Mouse (Mus musculus): ENCODE measurements around the gene Prss29. TPM values are rescaled to one million over a fixed set of nuclear protein-coding genes. Genes with fewer than 3 reads are reported as not detected.

Gene Prss29
- polyA plus RNA-seq, 2 experiments, result not detected

- DNase-seq (ENCODE audit: low read depth in 3 of 3, low spot score in 3 of 3) (peak; percentile 46 to 59 (median 51)), ATAC-seq (ENCODE audit: insufficient read depth) (no peak)
- H3K9ac ChIP-seq (replicated peaks), result no peak overlapping the region
- no peak overlapping the region for H3K4me2 ChIP-seq (ENCODE audit: low read depth)
- TF ChIP-seq CTCF (IDR thresholded peaks at IDR 0.05; ENCODE audit: low read depth), result peak; percentile 98
- TF ChIP-seq EP300 (IDR thresholded peaks at IDR 0.05; ENCODE audit: low read depth), result no peak
- H3K4me1 ChIP-seq (replicated peaks; ENCODE audit: control insufficient read depth in 2 of 2, insufficient read depth in 2 of 2, low read length in 1 of 2), result peaks cover 3 to 8% of the 10 kb centered on the region in 2 experiments
- 26% methylated on average over 3 of the region's 3 CpGs for WGBS (ENCODE audit: insufficient replicate concordance)
- H3K9me3 ChIP-seq (ENCODE audit: control insufficient read depth, low read length), result no peaks in the 10 kb centered on the region
- H3K36me3 ChIP-seq (replicated peaks; ENCODE audit: control insufficient read depth, insufficient read depth, low read depth), result no peaks in the 10 kb centered on the region
- H3K27ac ChIP-seq, result no peak overlapping the region
- no peak overlapping the region for H3K4me3 ChIP-seq (ENCODE audit: insufficient read depth in 1 of 2, low read depth in 2 of 2, low read length in 2 of 2)
- H3K27me3 ChIP-seq (ENCODE audit: control insufficient read depth, insufficient read depth, low read length), result no peaks in the 10 kb centered on the region
Observed at GRCm38 (mm10) chr17:25285033-25285432, 33.4 kb upstream of the Prss29 start.

GRCm38 (mm10) chr17:25288842-25289241, 29.6 kb upstream of the Prss29 start:
- WGBS (ENCODE audit: insufficient replicate concordance), result 14% methylated on average over 4 of the region's 4 CpGs
- Histone ChIP-seq H3K4me2 (ENCODE audit: low read depth) (no peak overlapping the region), H3K27me3 (ENCODE audit: control insufficient read depth, insufficient read depth, low read length) (no peaks in the 10 kb centered on the region), H3K4me1 (replicated peaks; ENCODE audit: control insufficient read depth in 2 of 2, insufficient read depth in 2 of 2, low read length in 1 of 2) (0 out of 4 replicates have a peak, but pooled peaks cover 0 to 1% of the 10 kb centered on the region in 2 experiments), H3K27ac (no peak overlapping the region), H3K36me3 (replicated peaks; ENCODE audit: control insufficient read depth, insufficient read depth, low read depth) (no peaks in the 10 kb centered on the region), H3K9me3 (ENCODE audit: control insufficient read depth, low read length) (no peaks in the 10 kb centered on the region), H3K4me3 (ENCODE audit: insufficient read depth in 1 of 2, low read depth in 2 of 2, low read length in 2 of 2) (no peak overlapping the region), H3K9ac (replicated peaks) (no peak overlapping the region)
- no peak for DNase-seq (ENCODE audit: low read depth in 3 of 3, low spot score in 3 of 3)
- no peak for ATAC-seq (ENCODE audit: insufficient read depth)
- TF ChIP-seq EP300 (IDR thresholded peaks at IDR 0.05; ENCODE audit: low read depth), result no peak
- peak; percentile 84 for TF ChIP-seq CTCF (IDR thresholded peaks at IDR 0.05; ENCODE audit: low read depth)

- Histone ChIP-seq H3K9ac (replicated peaks) (no peak overlapping the region), H3K27me3 (ENCODE audit: control insufficient read depth, insufficient read depth, low read length) (no peaks in the 10 kb centered on the region), H3K4me3 (ENCODE audit: insufficient read depth in 1 of 2, low read depth in 2 of 2, low read length in 2 of 2) (no peak overlapping the region), H3K27ac (no peak overlapping the region), H3K9me3 (ENCODE audit: control insufficient read depth, low read length) (no peaks in the 10 kb centered on the region), H3K36me3 (replicated peaks; ENCODE audit: control insufficient read depth, insufficient read depth, low read depth) (no peaks in the 10 kb centered on the region), H3K4me1 (replicated peaks; ENCODE audit: control insufficient read depth in 2 of 2, insufficient read depth in 2 of 2, low read length in 1 of 2) (0 out of 4 replicates have a peak, but pooled peaks cover 0 to 1% of the 10 kb centered on the region in 2 experiments), H3K4me2 (ENCODE audit: low read depth) (no peak overlapping the region)
- 23% methylated on average over 4 of the region's 4 CpGs for WGBS (ENCODE audit: insufficient replicate concordance)
- ATAC-seq (ENCODE audit: insufficient read depth) (no peak), DNase-seq (ENCODE audit: low read depth in 3 of 3, low spot score in 3 of 3) (no peak)
- no peak for TF ChIP-seq EP300 (IDR thresholded peaks at IDR 0.05; ENCODE audit: low read depth)
- peak; percentile 37 for TF ChIP-seq CTCF (IDR thresholded peaks at IDR 0.05; ENCODE audit: low read depth)
Observed at GRCm38 (mm10) chr17:25290411-25290810, 28.0 kb upstream of the Prss29 start.

- no peaks in the 10 kb centered on the region for H3K27me3 ChIP-seq (ENCODE audit: control insufficient read depth, insufficient read depth, low read length)
Observed at GRCm38 (mm10) chr17:25293495-25293894, 25.0 kb upstream of the Prss29 start.

GRCm38 (mm10) chr17:25294111-25294510, 24.3 kb upstream of the Prss29 start:
- ATAC-seq (ENCODE audit: insufficient read depth) (no peak), DNase-seq (ENCODE audit: low read depth in 3 of 3, low spot score in 3 of 3) (no peak)
- Histone ChIP-seq H3K4me1 (replicated peaks; ENCODE audit: control insufficient read depth in 2 of 2, insufficient read depth in 2 of 2, low read length in 1 of 2) (0 out of 4 replicates have a peak, but pooled peaks cover 0 to 1% of the 10 kb centered on the region in 2 experiments), H3K27me3 (ENCODE audit: control insufficient read depth, insufficient read depth, low read length) (no peaks in the 10 kb centered on the region), H3K9me3 (ENCODE audit: control insufficient read depth, low read length) (no peaks in the 10 kb centered on the region), H3K36me3 (replicated peaks; ENCODE audit: control insufficient read depth, insufficient read depth, low read depth) (no peaks in the 10 kb centered on the region), H3K9ac (replicated peaks) (no peak overlapping the region), H3K4me3 (ENCODE audit: insufficient read depth in 1 of 2, low read depth in 2 of 2, low read length in 2 of 2) (no peak overlapping the region), H3K4me2 (ENCODE audit: low read depth) (no peak overlapping the region), H3K27ac (no peak overlapping the region)
- WGBS (ENCODE audit: insufficient replicate concordance), result 68% methylated on average over 1 of the region's 1 CpGs
- TF ChIP-seq CTCF (IDR thresholded peaks at IDR 0.05; ENCODE audit: low read depth), result no peak
- TF ChIP-seq EP300 (IDR thresholded peaks at IDR 0.05; ENCODE audit: low read depth), result no peak

More at GRCm38 (mm10) chr17:25293495-25293894, 25.0 kb upstream of the Prss29 start:
- no peaks in the 10 kb centered on the region for H3K36me3 ChIP-seq (replicated peaks; ENCODE audit: control insufficient read depth, insufficient read depth, low read depth)
- H3K4me2 ChIP-seq (ENCODE audit: low read depth), result no peak overlapping the region
- DNase-seq (ENCODE audit: low read depth in 3 of 3, low spot score in 3 of 3), result no peak
- 11% methylated on average over 5 of the region's 5 CpGs for WGBS (ENCODE audit: insufficient replicate concordance)
- no peak overlapping the region for H3K27ac ChIP-seq
- TF ChIP-seq EP300 (IDR thresholded peaks at IDR 0.05; ENCODE audit: low read depth) (no peak), CTCF (IDR thresholded peaks at IDR 0.05; ENCODE audit: low read depth) (no peak)
- no peak overlapping the region for H3K4me3 ChIP-seq (ENCODE audit: insufficient read depth in 1 of 2, low read depth in 2 of 2, low read length in 2 of 2)
- ATAC-seq (ENCODE audit: insufficient read depth), result no peak
- H3K9me3 ChIP-seq (ENCODE audit: control insufficient read depth, low read length), result no peaks in the 10 kb centered on the region
- 0 out of 4 replicates have a peak, but pooled peaks cover 0 to 1% of the 10 kb centered on the region in 2 experiments for H3K4me1 ChIP-seq (replicated peaks; ENCODE audit: control insufficient read depth in 2 of 2, insufficient read depth in 2 of 2, low read length in 1 of 2)
- no peak overlapping the region for H3K9ac ChIP-seq (replicated peaks)
